Mouse (Mus musculus): ENCODE results near the gene AC192777.2. TPM values are rescaled to one million over a fixed set of nuclear protein-coding genes. Genes with fewer than 3 reads are reported as not detected.
"Not testable (repeated sequence)": the region's sequence is repeated elsewhere in the genome, so short reads cannot be mapped to it uniquely, and the experiment has no call there.

The AC192777.2 gene
- polyA plus RNA-seq (2016; fragmentation: Nextera tagmentation; extraction: Ambion mirVana): not detected in 2 replicates

- 86% methylated on average over 1 of the region's 1 CpGs for WGBS
- H3K9ac ChIP-seq; H3K27me3 ChIP-seq; H3K4me2 ChIP-seq (replicated peaks); ATAC-seq (ENCODE audit: low FRiP score); H3K4me3 ChIP-seq; H3K4me1 ChIP-seq; H3K9me3 ChIP-seq (replicated peaks); H3K27ac ChIP-seq; H3K36me3 ChIP-seq: not testable (repeated sequence)
Measured at GRCm38 (mm10) chr17:40095150-40095549, at the start of gene AC192777.2. Gene AC192777.2, plus strand, starts transcription at chr17:40095450.

DNA sequence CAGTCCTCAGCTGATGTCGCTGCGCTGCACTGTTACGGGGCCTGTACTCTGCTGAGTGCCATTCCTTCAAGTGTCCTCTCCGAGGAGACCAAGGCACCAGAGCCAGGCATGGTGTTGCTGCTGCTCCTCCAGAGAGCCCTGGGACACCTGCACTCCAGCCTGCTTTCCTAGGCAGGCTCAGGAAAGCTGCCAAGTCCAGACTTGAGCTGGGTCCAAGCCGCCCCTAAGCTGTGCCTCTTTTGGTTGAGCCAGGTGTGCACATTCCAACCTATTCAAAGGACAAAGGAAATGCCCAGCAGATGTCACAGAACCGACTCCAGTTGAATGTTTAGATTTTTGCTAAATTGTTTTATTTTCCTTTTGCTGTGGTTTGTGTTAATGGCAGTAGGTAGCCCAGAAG is 20.9 kb downstream of the AC192777.2 start:
- WGBS: 88% methylated on average over 6 of the region's 6 CpGs
- not testable (repeated sequence) for H3K9ac ChIP-seq; ATAC-seq (ENCODE audit: low FRiP score); H3K4me1 ChIP-seq; H3K36me3 ChIP-seq; H3K4me3 ChIP-seq; H3K9me3 ChIP-seq (replicated peaks); H3K27me3 ChIP-seq; H3K27ac ChIP-seq; H3K4me2 ChIP-seq (replicated peaks)

- not testable (repeated sequence) for H3K4me2 ChIP-seq (replicated peaks); H3K4me3 ChIP-seq; H3K9ac ChIP-seq; H3K27ac ChIP-seq; H3K9me3 ChIP-seq (replicated peaks); H3K4me1 ChIP-seq; H3K27me3 ChIP-seq; H3K36me3 ChIP-seq; ATAC-seq (ENCODE audit: low FRiP score)
- 61% methylated on average over 4 of the region's 4 CpGs for WGBS
Measured at GRCm38 (mm10) chr17:40116877-40117276, 21.6 kb downstream of the AC192777.2 start.

Small RNA genes within 50 kb of the gene (microRNA-seq; reads per million reads assigned to microRNA genes)
- not detected for gene Gm26376

Other genes starting within 250 kb of the AC192777.2 start
- gene Esp38, start 144.9 kb upstream of the AC192777.2 start, polyA plus RNA-seq (2016; fragmentation: Nextera tagmentation; extraction: Ambion mirVana): not detected in 2 replicates
- gene Pgk2, start 113.2 kb downstream of the AC192777.2 start, polyA plus RNA-seq (2016; fragmentation: Nextera tagmentation; extraction: Ambion mirVana): not detected in 2 replicates
- not detected in 2 replicates for gene Crisp3, start 146.8 kb downstream of the AC192777.2 start, polyA plus RNA-seq (2016; fragmentation: Nextera tagmentation; extraction: Ambion mirVana)
- gene Crisp1, start 223.8 kb downstream of the AC192777.2 start, polyA plus RNA-seq (2016; fragmentation: Nextera tagmentation; extraction: Ambion mirVana): not detected in 2 replicates